Mouse (Mus musculus) stomach, embryonic 16.5 days (tissue): ENCODE measurements around the gene Zyx. TPM values are rescaled to one million over a fixed set of nuclear protein-coding genes. Genes with fewer than 3 reads are reported as not detected.

ENCODE experiments used
- ATAC-seq: fragments of 200-750 bp; cut with Nextera tagmentation; 2 replicates; pipeline ENCODE4 v1.8.0; 2017; ENCODE audit warnings: moderate number of reproducible peaks, moderate TSS enrichment; ENCODE audit not compliant: insufficient read depth, low FRiP score
- H3K27ac ChIP-seq: fragments of 300-500 bp; sonication (generic); 2 replicates; pipeline ENCODE4 v1.5.1; 2014; ENCODE audit warnings: low read length
- H3K27me3 ChIP-seq: fragments of 300-500 bp; sonication (generic); 2 replicates; pipeline ENCODE4 v1.6.1; 2014; ENCODE audit warnings: low read length, control low read depth, mixed read lengths; ENCODE audit not compliant: control insufficient read depth, insufficient read depth
- H3K36me3 ChIP-seq: fragments of 300-500 bp; sonication (generic); 2 replicates; pipeline ENCODE4 v1.6.1; 2014; ENCODE audit warnings: low read length; ENCODE audit not compliant: control insufficient read depth, insufficient read depth
- H3K4me1 ChIP-seq: fragments of 300-500 bp; sonication (generic); 2 replicates; pipeline ENCODE4 v1.6.1; 2014; ENCODE audit warnings: low read length, control low read depth, mixed read lengths; ENCODE audit not compliant: control insufficient read depth, insufficient read depth
- H3K4me2 ChIP-seq: fragments of 300-500 bp; sonication (generic); 2 replicates; pipeline ENCODE4 v1.6.1; 2014; ENCODE audit warnings: low read depth, low read length, mixed read lengths
- H3K4me3 ChIP-seq: fragments of 300-500 bp; sonication (generic); replicated peaks from 2 replicates; pipeline ENCODE4 v1.5.1; 2014; ENCODE audit warnings: mild to moderate bottlenecking, low read length
- H3K9ac ChIP-seq: fragments of 300-500 bp; sonication (generic); 2 replicates; pipeline ENCODE4 v1.6.1; 2014; ENCODE audit warnings: low read length
- H3K9me3 ChIP-seq: fragments of 300-500 bp; sonication (generic); replicated peaks from 2 replicates; pipeline ENCODE4 v1.6.1; 2016; ENCODE audit warnings: low read length, control low read depth; ENCODE audit not compliant: control insufficient read depth
- WGBS: fragments of 180-500 bp; shearing (Covaris S2); extraction: QIAGEN DNeasy Blood & Tissue Kit; methylation state at CpG from one replicate; pipeline ENCODE4 v1.1.7; 2014; 5-methylcytosine and 5-hydroxymethylcytosine counted together
- polyA plus RNA-seq: library from polyadenylated mRNA; unstranded; fragments of >200 nt; fragmentation: Nextera tagmentation; extraction: Ambion mirVana; gene quantifications from 2 replicates; pipeline ENCODE4 v1.2.1, GENCODE M21; 2015

Gene Zyx
- polyA plus RNA-seq, 1 experiment from 2014 or later = 99.0 TPM

- H3K9me3 ChIP-seq = no peaks in the 10 kb centered on the region
- no peak overlapping the region for H3K4me3 ChIP-seq
- H3K9ac ChIP-seq = no peak overlapping the region
- no peak overlapping the region for H3K4me2 ChIP-seq
- H3K4me1 ChIP-seq = peaks cover 19% of the 10 kb centered on the region
- no peak overlapping the region for H3K27ac ChIP-seq
- peaks cover 33% of the 10 kb centered on the region for H3K36me3 ChIP-seq
- no peaks in the 10 kb centered on the region for H3K27me3 ChIP-seq
- ATAC-seq = no peak
- WGBS = 90% methylated on average over 13 of the region's 13 CpGs
Measured at GRCm38 (mm10) chr6:42361041-42361895, 11.8 kb downstream of the Zyx start.

- peaks cover 31% of the 10 kb centered on the region for H3K36me3 ChIP-seq
- no peak overlapping the region for H3K4me2 ChIP-seq
- WGBS = 78% methylated on average over 1 of the region's 1 CpGs
- H3K4me3 ChIP-seq = no peak overlapping the region
- H3K27ac ChIP-seq = no peak overlapping the region
- no peak overlapping the region for H3K9ac ChIP-seq
- H3K9me3 ChIP-seq = no peaks in the 10 kb centered on the region
- no peaks in the 10 kb centered on the region for H3K27me3 ChIP-seq
- peaks cover 15% of the 10 kb centered on the region for H3K4me1 ChIP-seq
- no peak for ATAC-seq
Measured at GRCm38 (mm10) chr6:42362074-42362473, 12.6 kb downstream of the Zyx start.

- ATAC-seq = no peak
- Histone ChIP-seq H3K4me3 (no peak overlapping the region), H3K9me3 (no peaks in the 10 kb centered on the region), H3K4me1 (peaks cover 11% of the 10 kb centered on the region), H3K36me3 (peaks cover 31% of the 10 kb centered on the region), H3K4me2 (no peak overlapping the region), H3K27me3 (no peaks in the 10 kb centered on the region), H3K9ac (no peak overlapping the region), H3K27ac (no peak overlapping the region)
- 59% methylated on average over 1 of the region's 1 CpGs for WGBS
Measured at GRCm38 (mm10) chr6:42362497-42362896, 13.1 kb downstream of the Zyx start.

- Histone ChIP-seq H3K27ac (no peak overlapping the region), H3K9me3 (no peaks in the 10 kb centered on the region)
Measured at GRCm38 (mm10) chr6:42362974-42363373, 13.5 kb downstream of the Zyx start.

GRCm38 (mm10) chr6:42364066-42364465 is 14.6 kb downstream of the Zyx start:
- H3K4me2 ChIP-seq = no peak overlapping the region
- H3K4me3 ChIP-seq = no peak overlapping the region
- H3K27ac ChIP-seq = no peak overlapping the region
- no peaks in the 10 kb centered on the region for H3K27me3 ChIP-seq
- 85% methylated on average over 4 of the region's 4 CpGs for WGBS
- no peak overlapping the region for H3K9ac ChIP-seq
- no peaks in the 10 kb centered on the region for H3K9me3 ChIP-seq
- peaks cover 17% of the 10 kb centered on the region for H3K36me3 ChIP-seq
- ATAC-seq = no peak
- peaks cover 2% of the 10 kb centered on the region for H3K4me1 ChIP-seq

More at GRCm38 (mm10) chr6:42362974-42363373, 13.5 kb downstream of the Zyx start:
- Histone ChIP-seq H3K9ac (no peak overlapping the region), H3K4me1 (peaks cover 6% of the 10 kb centered on the region), H3K27me3 (no peaks in the 10 kb centered on the region), H3K4me2 (no peak overlapping the region), H3K4me3 (no peak overlapping the region), H3K36me3 (peaks cover 26% of the 10 kb centered on the region)
- no peak for ATAC-seq
- WGBS = 66% methylated on average over 3 of the region's 3 CpGs

- Histone ChIP-seq H3K9me3 (no peaks in the 10 kb centered on the region), H3K4me3 (no peak overlapping the region), H3K27me3 (no peaks in the 10 kb centered on the region), H3K36me3 (peaks cover 11% of the 10 kb centered on the region), H3K27ac (no peak overlapping the region), H3K4me2 (no peak overlapping the region), H3K9ac (no peak overlapping the region), H3K4me1 (no peaks in the 10 kb centered on the region)
- 90% methylated on average over 15 of the region's 15 CpGs for WGBS
- no peak for ATAC-seq
Measured at GRCm38 (mm10) chr6:42364607-42365006, 15.2 kb downstream of the Zyx start.

GRCm38 (mm10) chr6:42365215-42365614 is 15.8 kb downstream of the Zyx start:
- 84% methylated on average over 6 of the region's 6 CpGs for WGBS
- ATAC-seq = no peak
- no peaks in the 10 kb centered on the region for H3K4me1 ChIP-seq
- no peak overlapping the region for H3K9ac ChIP-seq
- H3K9me3 ChIP-seq = no peaks in the 10 kb centered on the region
- no peak overlapping the region for H3K4me3 ChIP-seq
- H3K36me3 ChIP-seq = peaks cover 8% of the 10 kb centered on the region
- no peak overlapping the region for H3K4me2 ChIP-seq
- H3K27ac ChIP-seq = no peak overlapping the region
- H3K27me3 ChIP-seq = no peaks in the 10 kb centered on the region

- WGBS = 31% methylated on average over 3 of the region's 3 CpGs
- Histone ChIP-seq H3K4me1 (peaks cover 27% of the 10 kb centered on the region), H3K36me3 (no peaks in the 10 kb centered on the region), H3K27me3 (no peaks in the 10 kb centered on the region), H3K4me3 (no peak overlapping the region), H3K4me2 (no peak overlapping the region), H3K27ac (no peak overlapping the region), H3K9me3 (no peaks in the 10 kb centered on the region), H3K9ac (no peak overlapping the region)
- ATAC-seq = no peak
Measured at GRCm38 (mm10) chr6:42369870-42370269, 20.4 kb downstream of the Zyx start.

GRCm38 (mm10) chr6:42370630-42371363 is 21.4 kb downstream of the Zyx start:
- H3K4me3 ChIP-seq = no peak overlapping the region
- no peaks in the 10 kb centered on the region for H3K36me3 ChIP-seq
- no peaks in the 10 kb centered on the region for H3K9me3 ChIP-seq
- WGBS = 56% methylated on average over 4 of the region's 4 CpGs
- H3K27ac ChIP-seq = peak overlapping the region; percentile 17; the same call in 1 of the 2 replicates
- H3K4me1 ChIP-seq = peaks cover 27% of the 10 kb centered on the region
- no peak overlapping the region for H3K9ac ChIP-seq
- no peaks in the 10 kb centered on the region for H3K27me3 ChIP-seq
- H3K4me2 ChIP-seq = no peak overlapping the region
- no peak for ATAC-seq
